Mouse (Mus musculus) CH12.LX (cell line): ENCODE results near the gene Ube2n.

Source experiments
- CTCF ChIP-seq, 2 experiments: IDR thresholded peaks in 1 of 2; conservative IDR thresholded peaks in 1 of 2; 2 replicates each; pipeline ENCODE4 v1.5.1; 2011 to 2012; ENCODE audit warnings: low read depth in 2 of 2, low read length in 2 of 2, improper control_type of control experiment in 1 of 2, inconsistent platforms in 1 of 2, mild to moderate bottlenecking in 1 of 2, moderate library complexity in 1 of 2
- E2F4 ChIP-seq: IDR thresholded peaks from 2 replicates; pipeline ENCODE4 v1.6.1; 2011; ENCODE audit warnings: low read depth, low read length, improper control_type of control experiment; ENCODE audit not compliant: insufficient replicate concordance
- EP300 ChIP-seq: IDR thresholded peaks from 2 replicates; pipeline ENCODE4 v1.6.1; 2011; ENCODE audit warnings: low read length, improper control_type of control experiment
- MEF2A ChIP-seq: IDR thresholded peaks from 2 replicates; pipeline ENCODE4 v1.6.1; 2014; ENCODE audit warnings: low read depth, mild to moderate bottlenecking, inconsistent platforms, low read length, improper control_type of control experiment, borderline replicate concordance
- MYC ChIP-seq: IDR thresholded peaks from 2 replicates; pipeline ENCODE4 v1.6.1; 2011; ENCODE audit warnings: low read depth, mild to moderate bottlenecking, improper control_type of control experiment, low read length
- POLR2A ChIP-seq: IDR thresholded peaks from 2 replicates; pipeline ENCODE4 v1.6.1; 2011; ENCODE audit warnings: low read depth, mild to moderate bottlenecking, improper control_type of control experiment, low read length
- RAD21 ChIP-seq: IDR thresholded peaks from 2 replicates; pipeline ENCODE4 v1.6.1; 2011; ENCODE audit warnings: low read depth, mild to moderate bottlenecking, low read length, improper control_type of control experiment, moderate library complexity
- RCOR1 ChIP-seq: conservative IDR thresholded peaks from 2 replicates; pipeline ENCODE4 v1.6.1; 2012; ENCODE audit warnings: low read depth, mild to moderate bottlenecking, inconsistent platforms, low read length, improper control_type of control experiment
- USF1 ChIP-seq: IDR thresholded peaks from 2 replicates; pipeline ENCODE4 v1.6.1; 2014; ENCODE audit warnings: low read depth, mild to moderate bottlenecking, inconsistent platforms, low read length, improper control_type of control experiment
- USF2 ChIP-seq: conservative IDR thresholded peaks from 2 replicates; pipeline ENCODE4 v1.6.1; 2011; ENCODE audit warnings: low read depth, low read length, improper control_type of control experiment

GRCm38 (mm10) chr10:95489653-95490052, 25.3 kb upstream of the Ube2n start:
- no peak for TF ChIP-seq POLR2A
- no peak for TF ChIP-seq RCOR1
- TF ChIP-seq EP300 = no peak
- TF ChIP-seq MEF2A = no peak
- TF ChIP-seq RAD21 = peak; percentile 59
- TF ChIP-seq CTCF (conservative IDR thresholded peaks at IDR 0.05 in 1 of 2, IDR thresholded peaks at IDR 0.05 in 1 of 2; ENCODE audit: low read depth in 2 of 2, low read length in 2 of 2) = peak in 1 of 2 experiments; percentile 69; a peak in 2 of 4 replicates
- TF ChIP-seq USF2 = no peak
- TF ChIP-seq USF1 = no peak
- TF ChIP-seq MYC = no peak
- no peak for TF ChIP-seq E2F4
